Mouse (Mus musculus) midbrain, postnatal 0 days (tissue): Measurements from ENCODE around the gene Map7. TPM values are rescaled to one million over a fixed set of nuclear protein-coding genes. Genes with fewer than 3 reads are reported as not detected.

Experiments
- ATAC-seq: fragments of 200-750 bp; cut with Nextera tagmentation; 2 replicates; pipeline ENCODE4 v1.8.0; 2017; ENCODE audit warnings: moderate number of reproducible peaks, mild to moderate bottlenecking, moderate TSS enrichment, moderate library complexity; ENCODE audit not compliant: low FRiP score
- DNase-seq: peaks from one replicate; pipeline ENCODE4 v3.0.0-alpha.2; 2015; ENCODE audit warnings: low spot score
- H3K27ac ChIP-seq: fragments of 300-500 bp; sonication (generic); 2 replicates; pipeline ENCODE4 v1.5.1; 2014; ENCODE audit warnings: low read depth, mild to moderate bottlenecking, low read length, mixed read lengths
- H3K27me3 ChIP-seq: fragments of 300-500 bp; sonication (generic); 2 replicates; pipeline ENCODE4 v1.6.1; 2014; ENCODE audit warnings: low read length, control low read depth, mixed read lengths; ENCODE audit not compliant: insufficient read depth
- H3K36me3 ChIP-seq: fragments of 300-500 bp; sonication (generic); 2 replicates; pipeline ENCODE4 v1.6.1; 2014; ENCODE audit warnings: low read length, control low read depth, mixed read lengths; ENCODE audit not compliant: insufficient read depth
- H3K4me1 ChIP-seq: fragments of 300-500 bp; sonication (generic); 2 replicates; pipeline ENCODE4 v1.6.1; 2014; ENCODE audit warnings: mild to moderate bottlenecking, control low read depth, antibody characterized with exemption, low read length, mixed read lengths; ENCODE audit not compliant: insufficient read depth
- H3K4me2 ChIP-seq: fragments of 300-500 bp; sonication (generic); 2 replicates; pipeline ENCODE4 v1.6.1; 2014; ENCODE audit warnings: low read depth, mild to moderate bottlenecking, low read length, mixed read lengths; ENCODE audit not compliant: poor library complexity, severe bottlenecking
- H3K4me3 ChIP-seq: fragments of 300-500 bp; sonication (generic); 2 replicates; pipeline ENCODE4 v1.5.1; 2014; ENCODE audit warnings: low read depth, mild to moderate bottlenecking, low read length, moderate library complexity
- H3K9ac ChIP-seq: fragments of 300-500 bp; sonication (generic); replicated peaks from 2 replicates; pipeline ENCODE4 v1.6.1; 2014; ENCODE audit warnings: mild to moderate bottlenecking, low read length, moderate library complexity, mixed read lengths; ENCODE audit not compliant: poor library complexity, severe bottlenecking
- H3K9me3 ChIP-seq: fragments of 300-500 bp; sonication (generic); 2 replicates; pipeline ENCODE4 v1.6.1; 2016; ENCODE audit warnings: low read length, control low read depth
- CTCF ChIP-seq: IDR thresholded peaks from 2 replicates; pipeline ENCODE4 v1.5.1; 2016; ENCODE audit warnings: antibody characterized with exemption, mild to moderate bottlenecking
- WGBS: fragments of 180-500 bp; shearing (Covaris S2); extraction: QIAGEN DNeasy Blood & Tissue Kit; methylation state at CpG from one replicate; pipeline ENCODE4 v1.1.7; 2014; 5-methylcytosine and 5-hydroxymethylcytosine counted together
- polyA plus RNA-seq: library from polyadenylated mRNA; unstranded; fragments of >200 nt; fragmentation: Nextera tagmentation; extraction: Ambion mirVana; gene quantifications from 2 replicates; pipeline ENCODE4 v1.2.1, GENCODE M21; 2015
- total RNA-seq: library from RNA; depleted of rRNA; stranded (reverse); fragments of >200 nt; gene quantifications from 2 replicates; pipeline ENCODE4 v1.2.3, GENCODE M21; 2014

The Map7 gene
- total and polyA plus RNA-seq, 2 experiments from 2014 or later, result 8.3 to 8.7 TPM

- ATAC-seq, result peak; percentile 50; the same call in 1 of the 2 replicates
- TF ChIP-seq CTCF, result no peak
- Histone ChIP-seq H3K9ac (no peak overlapping the region), H3K9me3 (no peaks in the 10 kb centered on the region), H3K4me2 (no peak overlapping the region), H3K4me3 (no peak overlapping the region), H3K4me1 (0 out of 2 replicates have a peak, but pooled peaks cover 6% of the 10 kb centered on the region), H3K27me3 (no peaks in the 10 kb centered on the region), H3K27ac (0 out of 2 replicates have a peak overlapping the region, but pooled peaks have one; percentile 12), H3K36me3 (no peaks in the 10 kb centered on the region)
- DNase-seq, result no peak
- WGBS, result 49% methylated on average over 10 of the region's 10 CpGs
Observed at GRCm38 (mm10) chr10:20198968-20199737, 50.9 kb downstream of the Map7 start.

- no peak for TF ChIP-seq CTCF
- ATAC-seq (no peak), DNase-seq (no peak)
- H3K4me1 ChIP-seq, result no peaks in the 10 kb centered on the region
- 32% methylated on average over 3 of the region's 3 CpGs for WGBS
- H3K27me3 ChIP-seq, result no peaks in the 10 kb centered on the region
- no peak overlapping the region for H3K4me3 ChIP-seq
- H3K36me3 ChIP-seq, result no peaks in the 10 kb centered on the region
- H3K9ac ChIP-seq, result no peak overlapping the region
- H3K27ac ChIP-seq, result no peak overlapping the region
- H3K9me3 ChIP-seq, result no peaks in the 10 kb centered on the region
- H3K4me2 ChIP-seq, result no peak overlapping the region
Observed at GRCm38 (mm10) chr10:20201236-20201635, 53.0 kb downstream of the Map7 start.

GRCm38 (mm10) chr10:20202171-20202570, 53.9 kb downstream of the Map7 start:
- ATAC-seq, result no peak

GRCm38 (mm10) chr10:20202818-20203217, 54.5 kb downstream of the Map7 start:
- Histone ChIP-seq H3K9me3 (no peaks in the 10 kb centered on the region), H3K27me3 (no peaks in the 10 kb centered on the region), H3K4me3 (no peak overlapping the region), H3K4me2 (no peak overlapping the region), H3K9ac (no peak overlapping the region), H3K27ac (no peak overlapping the region), H3K36me3 (no peaks in the 10 kb centered on the region), H3K4me1 (no peaks in the 10 kb centered on the region)
- WGBS, result 58% methylated on average over 6 of the region's 6 CpGs
- TF ChIP-seq CTCF, result no peak
- ATAC-seq (no peak), DNase-seq (no peak)

More at GRCm38 (mm10) chr10:20202171-20202570, 53.9 kb downstream of the Map7 start:
- Histone ChIP-seq H3K9me3 (no peaks in the 10 kb centered on the region), H3K9ac (no peak overlapping the region), H3K27ac (no peak overlapping the region), H3K36me3 (no peaks in the 10 kb centered on the region), H3K4me1 (no peaks in the 10 kb centered on the region), H3K4me2 (no peak overlapping the region), H3K4me3 (no peak overlapping the region), H3K27me3 (no peaks in the 10 kb centered on the region)
- no peak for DNase-seq
- WGBS, result 77% methylated on average over 9 of the region's 9 CpGs
- TF ChIP-seq CTCF, result no peak

- TF ChIP-seq CTCF, result no peak
- no peaks in the 10 kb centered on the region for H3K36me3 ChIP-seq
- no peaks in the 10 kb centered on the region for H3K4me1 ChIP-seq
- 97% methylated on average over 6 of the region's 6 CpGs for WGBS
- H3K4me3 ChIP-seq, result no peak overlapping the region
- no peak overlapping the region for H3K27ac ChIP-seq
- no peak overlapping the region for H3K9ac ChIP-seq
- H3K4me2 ChIP-seq, result no peak overlapping the region
- no peaks in the 10 kb centered on the region for H3K27me3 ChIP-seq
- ATAC-seq (no peak), DNase-seq (no peak)
- no peaks in the 10 kb centered on the region for H3K9me3 ChIP-seq
Observed at GRCm38 (mm10) chr10:20203502-20203901, 55.2 kb downstream of the Map7 start.

GRCm38 (mm10) chr10:20204696-20205431, 56.6 kb downstream of the Map7 start:
- no peak for ATAC-seq
- no peak overlapping the region for H3K4me3 ChIP-seq
- H3K27ac ChIP-seq, result no peak overlapping the region
- H3K27me3 ChIP-seq, result no peaks in the 10 kb centered on the region
- no peak for TF ChIP-seq CTCF
- WGBS, result 27% methylated on average over 20 of the region's 20 CpGs
- DNase-seq, result no peak
- H3K9me3 ChIP-seq, result no peaks in the 10 kb centered on the region
- H3K9ac ChIP-seq, result no peak overlapping the region
- H3K4me2 ChIP-seq, result no peak overlapping the region
- no peaks in the 10 kb centered on the region for H3K36me3 ChIP-seq
- no peaks in the 10 kb centered on the region for H3K4me1 ChIP-seq
